Mouse (Mus musculus) retina, adult 2 months (tissue): ENCODE measurements around the gene Atoh7.
"Not testable (repeated sequence)": the region's sequence is repeated elsewhere in the genome, so short reads cannot be mapped to it uniquely, and the experiment has no call there.

ENCODE experiments used
- DNase-seq: peaks from one replicate; pipeline ENCODE4 v3.0.0-alpha.2; 2012; ENCODE audit warnings: low read depth, low spot score

Atoh7 gene

DNA sequence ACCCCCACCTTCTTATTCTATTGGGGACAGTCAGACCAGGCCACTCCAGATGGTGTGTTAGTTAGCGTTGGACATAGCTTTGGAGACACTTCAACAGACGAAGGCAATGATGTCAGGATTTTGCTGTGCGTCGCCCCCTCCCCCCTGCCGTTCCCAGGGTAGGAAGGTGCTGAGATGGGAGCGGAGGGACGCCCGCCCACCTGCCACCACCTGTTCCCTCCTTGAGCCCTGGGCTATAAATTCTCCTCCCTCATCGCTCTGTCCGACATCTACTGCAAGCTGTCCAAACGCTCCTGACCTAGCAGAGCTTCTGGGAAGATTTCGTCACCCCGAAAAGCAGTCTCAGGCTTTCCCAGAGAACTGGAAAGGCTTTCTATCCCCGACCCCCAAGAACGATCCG lies at the start of gene Atoh7:
Gene Atoh7, plus strand, starts transcription at position 131 of the 400 bp plus-strand sequence.
- no peak for DNase-seq

DNA sequence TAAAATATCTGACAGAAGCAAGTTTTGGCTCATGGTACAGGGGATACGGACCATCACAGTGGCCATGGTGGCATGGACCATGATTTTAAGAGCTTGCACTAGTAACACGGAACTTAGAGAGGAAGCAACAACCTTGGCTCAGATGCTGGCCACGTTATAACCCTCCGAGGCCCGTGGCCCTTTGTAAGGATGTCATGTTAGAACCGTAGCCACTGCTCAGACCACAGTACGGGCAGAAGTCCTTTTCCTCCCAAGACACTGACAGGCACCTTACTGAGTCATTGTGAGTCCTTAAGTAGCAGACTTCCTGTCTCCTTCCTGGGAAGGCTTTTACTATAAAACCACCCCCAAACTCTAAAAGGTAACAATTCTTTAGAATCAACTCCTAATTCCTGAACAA lies 48.2 kb upstream of the Atoh7 start:
- no peak for DNase-seq

DNA sequence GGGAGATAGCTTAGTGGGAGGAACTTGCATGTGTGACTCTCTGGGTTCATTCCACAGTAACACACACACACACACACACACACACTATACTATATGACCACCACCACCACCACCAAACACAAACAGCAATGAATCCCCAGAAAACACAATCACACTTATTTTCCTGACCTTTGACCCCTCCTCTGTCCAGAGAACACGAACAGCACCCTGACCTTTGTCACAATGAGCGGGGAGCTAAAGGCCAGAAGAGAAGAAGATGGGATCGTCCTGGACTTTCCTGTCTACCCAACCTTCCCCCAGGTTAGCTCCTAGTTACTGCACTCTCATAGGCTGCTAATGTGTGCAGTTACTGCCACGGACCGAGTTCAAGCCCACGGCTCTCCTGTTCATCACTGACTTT lies 47.4 kb upstream of the Atoh7 start:
- no peak for DNase-seq

DNA sequence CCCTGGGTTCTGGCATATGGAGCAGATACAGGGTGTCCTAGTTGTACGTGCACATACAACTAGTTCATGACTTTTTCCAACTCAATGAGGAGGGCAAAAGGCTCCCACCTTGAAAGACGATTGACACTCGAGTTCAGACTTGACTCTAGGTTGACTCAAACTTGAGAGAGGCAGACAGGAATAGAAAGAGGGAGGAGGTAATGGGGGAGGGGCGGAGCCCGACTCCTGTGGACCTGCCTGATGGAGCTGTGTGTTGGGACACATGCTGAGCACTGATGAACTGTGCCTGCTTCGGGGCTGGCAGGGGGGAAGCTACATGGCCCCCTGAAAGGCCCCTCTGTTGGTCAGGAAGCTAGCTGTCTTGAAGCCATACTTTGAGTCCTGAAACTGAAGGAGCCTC lies 46.4 kb upstream of the Atoh7 start:
- DNase-seq = no peak

DNA sequence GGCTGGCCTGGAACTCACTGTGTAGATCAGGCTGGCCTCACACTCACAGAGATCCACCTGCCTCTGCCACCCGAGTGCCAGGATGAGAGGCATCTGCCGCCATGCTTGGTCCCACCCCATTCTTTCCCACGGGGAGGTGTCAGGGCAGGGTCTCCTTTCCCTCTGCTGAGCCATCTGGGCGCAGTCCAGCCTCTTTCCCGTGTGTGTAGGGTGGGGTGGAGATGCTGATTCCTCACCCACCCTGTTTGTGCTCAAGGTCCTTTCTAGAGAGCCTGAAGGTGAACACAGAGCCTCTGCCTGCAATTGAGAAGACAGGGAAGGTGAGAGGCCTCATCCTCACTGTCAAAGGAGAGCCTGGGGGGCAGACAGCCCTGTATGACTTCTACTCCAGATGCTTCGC lies 45.4 kb upstream of the Atoh7 start:
- not testable (repeated sequence) for DNase-seq

DNA sequence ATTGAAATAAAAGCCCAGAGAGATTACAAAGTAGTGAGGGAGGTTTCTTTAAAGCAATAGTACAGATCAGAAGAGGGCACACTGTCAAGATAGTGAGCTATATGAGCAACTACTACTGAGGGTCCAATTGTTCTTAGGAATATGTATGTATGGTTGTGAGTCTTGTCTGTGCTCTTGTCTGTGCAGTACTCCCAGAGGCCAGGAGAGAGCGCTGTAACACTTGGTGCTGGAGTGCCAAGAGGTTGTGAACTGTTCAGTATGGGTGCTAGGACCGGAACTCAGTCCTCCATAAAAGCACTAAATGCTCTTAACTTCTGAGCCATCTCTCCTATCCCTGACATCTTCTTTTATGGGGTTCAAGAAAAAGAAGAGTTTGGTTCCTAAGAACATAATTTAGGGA lies 44.9 kb upstream of the Atoh7 start:
- DNase-seq = no peak

DNA sequence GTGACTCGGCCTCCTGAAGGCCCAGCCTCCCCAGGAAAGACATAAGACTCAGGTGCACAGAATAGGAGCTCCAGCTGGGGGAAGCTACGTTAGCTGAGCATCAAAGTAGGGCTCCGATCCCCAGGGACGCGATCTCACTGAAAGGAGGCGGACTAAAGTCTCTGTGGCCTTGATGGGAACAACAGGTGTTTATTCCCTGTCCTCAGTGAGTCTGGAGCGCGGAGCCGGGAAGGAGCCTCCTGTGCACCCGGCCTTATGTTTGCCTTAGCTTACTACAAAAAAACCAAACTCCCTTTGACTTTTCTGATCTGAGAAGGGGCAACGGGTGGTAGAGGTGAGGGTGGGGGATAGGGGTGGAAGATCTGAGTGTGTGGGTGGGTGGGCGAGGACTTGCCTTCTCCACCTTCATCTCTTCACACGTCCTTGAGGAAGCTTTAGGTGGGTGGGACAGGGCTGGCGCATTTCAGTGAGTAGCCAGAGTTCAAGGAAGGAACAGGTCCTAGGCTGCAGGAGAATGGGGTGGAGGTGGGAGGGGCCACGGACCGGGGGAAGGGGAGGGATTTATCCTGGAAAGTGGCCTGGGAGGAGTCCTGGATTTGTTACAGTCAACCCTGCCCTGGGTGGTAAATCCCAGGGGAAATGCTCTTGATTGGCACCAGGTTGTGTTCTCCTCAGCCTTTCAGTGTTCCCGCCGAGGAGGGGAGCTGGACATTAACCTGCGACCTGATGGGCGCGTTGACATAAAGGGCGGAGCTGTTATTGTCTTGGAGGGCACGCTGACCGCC lies 42.3 kb upstream of the Atoh7 start:
- no peak for DNase-seq

DNA sequence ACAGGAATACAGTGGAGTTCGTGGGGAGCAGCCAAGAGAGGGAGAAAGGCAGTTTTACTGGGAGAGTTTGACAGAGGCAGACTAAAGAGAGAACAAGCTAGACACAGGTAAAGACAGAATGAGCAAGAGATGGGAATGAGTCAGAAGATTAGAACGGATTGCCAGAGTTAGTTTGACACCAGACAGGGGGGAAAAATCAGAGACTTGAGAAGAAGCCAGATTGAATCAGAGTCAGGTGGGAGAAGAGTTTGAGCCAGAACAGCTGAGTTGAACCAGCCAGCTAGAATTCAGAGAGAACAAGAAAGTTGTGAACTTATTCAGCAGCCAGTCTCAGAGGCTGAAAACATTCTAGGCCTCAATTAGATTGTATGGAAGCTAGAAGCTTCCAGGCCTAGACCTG lies 39.6 kb upstream of the Atoh7 start, which contains the start of gene Pbld1:
Gene Pbld1, plus strand, starts transcription at position 301 of the 400 bp plus-strand sequence.
- no peak for DNase-seq

DNA sequence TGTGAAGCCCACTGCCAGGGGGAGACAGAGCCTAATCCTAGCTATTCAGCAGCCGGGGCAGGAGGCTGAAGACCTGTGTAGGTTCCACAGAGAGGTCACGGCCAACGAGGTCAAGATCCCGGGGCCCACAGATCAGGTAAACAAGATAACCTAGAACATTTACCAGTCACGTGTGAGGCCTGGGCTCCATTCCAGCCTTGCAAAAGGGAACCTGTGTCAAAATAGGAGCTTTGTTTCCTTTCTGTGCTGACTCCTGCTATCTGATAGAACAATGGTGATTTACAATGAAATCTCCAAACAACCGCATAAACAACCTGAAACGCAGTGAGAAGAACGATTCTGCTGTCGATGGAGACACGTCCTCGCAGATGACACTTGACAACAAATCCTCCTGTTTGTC lies 39.0 kb upstream of the Atoh7 start:
- DNase-seq = no peak

DNA sequence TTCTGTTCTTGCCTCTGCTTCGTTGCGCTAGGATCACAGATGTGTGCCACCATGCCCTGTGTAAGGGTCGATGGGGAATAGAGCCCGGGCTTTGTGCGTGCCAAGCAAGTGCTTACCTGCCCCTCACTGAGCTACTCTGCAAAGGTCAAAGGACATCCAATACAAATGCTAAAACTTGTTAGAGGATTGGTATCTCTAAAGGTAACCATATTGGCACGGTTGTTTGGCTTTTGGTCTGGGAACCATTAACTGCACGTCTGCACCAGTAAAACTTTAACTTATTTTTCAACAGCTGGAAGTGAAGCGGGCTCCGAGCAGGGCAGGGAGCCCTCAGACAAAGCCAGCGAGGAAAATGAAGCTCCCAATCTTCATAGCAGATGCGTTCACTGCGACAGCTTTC lies 38.2 kb upstream of the Atoh7 start:
- no peak for DNase-seq

DNA sequence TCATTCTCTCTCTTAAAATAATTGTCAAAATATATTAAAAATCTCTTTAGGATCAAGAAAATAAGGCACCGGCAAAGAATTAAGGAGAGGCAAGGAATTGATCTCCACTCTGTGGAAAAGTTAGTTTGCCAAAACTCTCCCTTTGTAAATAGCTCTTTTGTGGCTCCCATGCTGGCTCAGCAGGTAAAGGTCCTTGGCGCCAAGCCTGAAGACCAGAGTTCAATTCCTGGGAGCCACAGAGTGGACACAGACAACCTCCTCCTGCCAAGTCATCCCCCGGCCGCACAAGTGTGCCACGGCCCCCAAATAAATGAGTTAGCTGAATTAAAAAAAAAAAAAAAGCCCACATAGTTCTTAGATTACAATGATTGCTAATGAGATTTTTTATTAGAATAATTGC lies 36.8 kb upstream of the Atoh7 start:
- DNase-seq = no peak

DNA sequence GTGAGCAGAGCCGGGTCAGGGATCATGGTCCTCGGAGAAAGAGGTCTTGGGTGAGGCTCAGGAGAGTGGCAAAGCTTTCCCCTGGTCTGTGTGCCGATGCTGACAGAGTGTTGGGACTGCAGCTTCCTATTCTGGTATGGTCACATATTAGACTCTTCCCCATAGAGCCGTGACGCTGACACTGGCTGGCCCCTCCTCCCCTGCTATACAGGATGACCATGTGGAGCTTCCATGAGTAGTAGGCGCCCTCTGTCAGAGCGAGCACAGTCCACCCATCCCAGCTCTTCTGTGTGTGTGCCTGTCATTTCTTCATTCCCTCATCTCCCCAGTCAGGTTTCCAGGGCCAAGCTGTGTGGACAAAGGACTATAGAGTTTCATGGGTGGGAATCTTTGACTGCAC lies 36.1 kb upstream of the Atoh7 start:
- DNase-seq = no peak

DNA sequence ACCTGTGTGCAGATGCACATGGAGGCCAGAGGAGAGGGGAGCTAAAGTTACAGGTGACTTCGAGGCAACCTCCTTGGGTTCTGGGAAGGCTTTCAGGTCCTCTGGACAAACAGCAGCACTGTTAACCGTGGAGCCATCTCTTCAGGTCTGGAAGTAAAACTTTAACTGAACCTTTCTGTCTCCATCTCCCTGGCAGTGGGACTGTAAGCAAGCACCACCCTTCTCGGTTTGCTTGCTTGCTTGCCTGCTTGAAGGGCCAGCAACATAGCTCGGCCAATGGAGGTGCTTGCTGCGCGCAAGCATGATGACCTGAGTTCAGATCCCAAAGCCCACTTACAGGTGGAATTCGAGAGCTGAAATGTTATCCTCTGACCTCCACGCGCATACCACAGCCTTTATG lies 34.9 kb upstream of the Atoh7 start:
- DNase-seq = no peak

DNA sequence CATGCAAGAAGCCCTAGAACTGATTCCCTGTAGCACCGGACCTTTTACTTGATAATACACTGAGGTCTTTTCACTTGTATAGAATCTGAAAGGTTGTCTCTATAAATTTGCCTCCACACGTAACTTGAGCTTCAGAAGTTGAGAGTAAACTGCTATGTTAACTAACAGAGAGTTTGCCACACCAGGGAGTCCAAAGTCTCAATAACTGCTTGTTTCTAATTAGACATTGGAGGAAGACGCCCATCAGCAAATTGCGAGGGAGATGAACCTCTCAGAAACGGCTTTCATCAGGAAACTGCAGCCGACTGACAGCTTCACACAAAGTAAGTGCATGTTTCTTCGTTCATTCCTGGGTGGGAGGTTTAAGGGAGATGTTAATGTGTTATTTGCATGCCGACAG lies 33.9 kb upstream of the Atoh7 start:
- DNase-seq = no peak

DNA sequence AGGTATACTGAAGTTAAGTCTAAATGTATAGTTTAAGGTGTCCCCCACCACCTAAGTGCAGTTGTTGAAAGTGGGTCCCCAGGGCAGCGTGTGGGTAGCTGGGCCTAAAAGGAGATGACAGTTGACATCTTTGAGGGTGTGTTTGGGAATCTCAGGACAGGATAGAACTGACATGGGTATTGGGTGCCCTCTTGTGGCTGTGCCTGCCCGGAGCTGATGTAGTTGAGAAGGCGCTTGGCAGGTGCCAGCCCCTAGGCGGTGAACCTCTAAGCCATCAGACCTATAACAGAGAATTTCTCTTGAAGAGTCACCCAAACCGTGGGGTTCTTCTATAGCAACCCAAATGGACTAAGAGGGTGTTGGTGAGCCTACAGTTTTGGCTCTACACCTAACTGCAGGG lies 33.5 kb upstream of the Atoh7 start:
- peak; percentile 77 for DNase-seq

DNA sequence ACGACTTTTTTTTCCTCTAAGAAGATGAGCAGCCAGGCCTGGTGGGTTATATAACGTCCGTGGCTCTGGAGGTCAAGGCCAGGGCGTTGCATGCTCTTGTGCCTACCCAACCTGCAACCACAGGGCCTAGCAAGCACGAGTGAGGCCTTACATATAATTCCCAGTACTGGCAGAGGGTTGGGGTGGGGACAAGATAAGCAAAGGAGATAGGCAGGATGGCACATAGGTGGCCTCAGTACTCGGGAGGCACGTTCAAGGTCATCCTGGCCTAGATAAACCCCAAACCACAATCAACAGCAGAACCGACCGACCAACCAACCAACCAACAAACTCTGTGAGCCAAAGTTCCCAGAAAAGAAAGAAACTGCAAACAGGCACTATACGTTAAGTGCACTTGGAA lies 13.1 kb upstream of the Atoh7 start:
- no peak for DNase-seq

DNA sequence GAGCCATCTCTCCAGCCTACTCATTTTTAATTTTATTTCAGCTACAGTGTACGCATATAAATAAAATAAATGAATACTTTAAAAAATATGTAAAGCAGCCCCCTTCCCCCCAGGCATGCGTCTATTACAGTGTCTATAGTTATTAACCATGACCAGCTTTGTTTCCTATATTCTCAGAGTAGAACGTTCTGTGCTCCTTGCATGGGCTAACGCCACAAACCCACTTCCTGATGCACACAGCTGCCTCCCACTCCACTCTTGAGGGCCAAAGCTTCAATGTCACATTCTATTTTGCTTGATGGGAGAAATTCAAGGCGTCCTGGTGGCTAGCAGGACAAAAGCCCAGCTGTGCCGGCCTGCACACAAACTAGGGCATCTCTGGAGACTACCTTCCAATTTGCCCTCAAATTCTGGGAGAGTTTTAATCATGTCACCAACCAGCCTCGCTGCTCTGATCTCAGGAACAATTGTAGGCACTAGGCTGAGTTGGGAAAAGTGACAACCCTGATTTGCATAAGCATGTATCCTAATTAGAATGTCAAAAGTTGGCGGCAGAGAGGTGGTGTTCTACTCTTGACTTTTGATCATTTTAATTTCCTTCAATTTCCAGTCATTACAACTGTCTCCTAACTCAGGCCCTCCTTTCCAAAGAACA lies 10.2 kb upstream of the Atoh7 start:
- no peak for DNase-seq

DNA sequence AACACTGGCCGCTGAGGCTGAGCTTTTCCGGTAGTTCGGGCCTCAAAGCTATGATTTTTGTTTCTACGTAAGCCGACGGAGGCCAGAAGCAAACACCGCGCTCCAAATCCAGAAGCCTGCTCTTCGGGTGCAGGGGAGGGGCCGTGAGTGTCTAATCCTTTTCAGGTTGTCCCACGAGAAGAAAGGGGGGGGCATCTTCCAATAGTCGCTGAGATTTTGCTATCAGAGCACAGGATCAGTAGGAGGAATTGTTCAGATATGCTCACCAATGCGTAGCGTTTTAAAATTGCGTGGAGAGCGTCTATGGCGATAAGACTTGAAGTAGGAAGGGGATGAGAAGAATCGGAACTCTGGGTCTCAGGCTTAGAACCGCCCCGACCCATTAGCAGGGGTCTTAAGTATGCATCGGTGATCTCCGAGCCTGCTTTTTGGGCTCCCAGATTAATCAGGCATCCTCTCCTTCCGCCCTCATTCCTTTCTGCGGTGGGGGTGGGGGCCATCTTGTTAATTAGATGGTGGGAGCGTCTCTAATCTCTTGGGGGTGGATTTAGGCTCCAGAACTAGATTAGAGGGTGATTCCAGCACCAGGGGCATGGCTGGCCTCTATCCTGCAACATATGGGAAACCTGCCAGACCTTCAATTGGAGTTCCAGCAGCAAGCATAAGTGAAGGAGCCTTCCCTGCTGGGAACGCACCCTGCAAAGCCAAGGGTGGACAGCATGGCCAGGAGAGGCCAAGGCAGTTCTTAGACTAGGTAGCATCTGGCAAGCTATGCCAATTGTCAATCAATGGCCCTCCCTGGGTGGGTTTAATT lies 9.5 kb upstream of the Atoh7 start:
- no peak for DNase-seq

DNA sequence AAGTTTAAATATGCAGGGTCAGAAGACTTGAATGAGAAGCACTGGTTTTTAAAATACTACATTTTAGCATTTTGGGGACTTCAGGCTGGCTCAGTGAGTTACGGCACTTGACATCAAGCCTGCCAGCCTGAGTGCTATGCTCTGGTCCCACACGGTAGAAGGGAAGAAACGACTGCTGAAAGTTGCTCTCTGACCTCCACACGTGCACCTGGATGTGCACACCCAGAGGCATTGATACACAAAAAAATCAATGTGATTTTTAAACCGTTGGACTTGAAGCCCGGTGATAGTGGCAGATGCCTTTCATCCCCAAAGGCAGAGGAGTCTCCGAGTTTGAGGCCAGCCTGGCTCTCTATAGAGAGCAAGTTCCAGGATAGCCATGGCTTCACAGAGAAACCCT lies 7.5 kb upstream of the Atoh7 start:
- DNase-seq = no peak

DNA sequence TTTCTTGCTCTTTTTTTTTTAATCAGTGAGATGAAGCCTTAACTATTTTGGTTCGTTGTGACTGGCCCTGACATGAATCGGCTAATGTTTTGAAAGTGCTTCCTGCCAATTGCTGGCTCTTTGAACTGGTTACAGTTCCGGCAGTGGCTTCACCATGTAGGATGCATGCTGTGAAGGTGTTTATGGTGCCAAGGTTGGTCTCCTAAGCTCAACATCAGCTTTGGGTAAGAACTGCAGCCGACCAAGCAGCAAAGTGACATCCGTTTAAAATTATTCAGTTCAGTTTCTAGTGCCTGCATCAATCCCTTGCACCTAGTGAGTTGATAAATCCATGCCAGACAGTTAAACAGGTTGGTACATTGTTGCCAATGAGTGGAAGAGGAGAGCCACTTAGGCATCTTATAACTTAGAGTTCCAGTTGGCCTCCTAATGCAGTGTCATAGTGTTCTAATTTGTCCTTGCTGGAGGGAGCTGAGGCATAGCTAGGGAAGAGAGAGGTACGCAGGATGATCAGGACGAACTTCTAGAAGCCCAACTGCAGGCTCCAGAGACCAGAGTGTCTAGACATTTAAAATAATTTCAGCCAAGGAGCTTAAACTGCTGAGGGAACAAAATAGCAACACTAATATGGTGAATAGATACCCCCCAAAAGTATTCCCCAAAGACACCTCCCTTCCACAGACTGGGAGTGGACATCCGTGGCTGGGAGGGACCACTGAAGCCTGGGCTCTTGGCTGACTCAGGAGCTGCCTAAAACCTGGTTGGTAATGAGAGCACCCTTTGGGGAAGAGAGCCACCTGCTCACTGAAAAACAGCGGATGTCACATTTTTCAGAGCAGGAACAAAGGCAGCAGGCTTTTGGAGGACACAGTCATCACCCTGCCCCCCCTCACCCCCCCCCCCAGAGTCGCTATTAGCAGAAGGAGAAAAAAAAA lies 6.6 kb upstream of the Atoh7 start:
- DNase-seq = no peak

DNA sequence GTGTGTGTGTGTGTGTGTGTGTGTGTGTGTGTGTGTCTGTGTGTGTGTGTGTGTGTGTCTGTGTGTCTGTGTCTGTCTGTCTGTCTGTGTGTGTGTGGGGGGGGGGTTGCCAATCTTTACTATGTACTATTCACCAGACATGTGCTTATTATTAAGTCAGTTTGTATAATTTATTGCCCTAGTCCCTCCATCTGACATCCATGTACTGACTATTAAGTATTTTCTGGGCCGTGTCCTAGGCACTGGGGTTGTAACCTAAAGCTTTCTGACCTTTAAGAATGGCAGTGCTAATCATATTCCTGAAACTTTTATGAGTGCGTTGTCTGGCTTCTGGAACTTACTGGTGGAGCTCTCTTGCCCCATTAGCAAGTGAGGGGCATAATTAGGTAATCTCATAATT lies 2.7 kb upstream of the Atoh7 start:
- DNase-seq = no peak
